Mouse (Mus musculus): ENCODE results near the gene Pdhb. TPM values are rescaled to one million over a fixed set of nuclear protein-coding genes. Genes with fewer than 3 reads are reported as not detected.
"Not testable (repeated sequence)": the region's sequence is repeated elsewhere in the genome, so short reads cannot be mapped to it uniquely, and the experiment has no call there.

Gene Pdhb
- total RNA-seq, 2 experiments from 2014 or later, result 310 to 359 TPM

DNA sequence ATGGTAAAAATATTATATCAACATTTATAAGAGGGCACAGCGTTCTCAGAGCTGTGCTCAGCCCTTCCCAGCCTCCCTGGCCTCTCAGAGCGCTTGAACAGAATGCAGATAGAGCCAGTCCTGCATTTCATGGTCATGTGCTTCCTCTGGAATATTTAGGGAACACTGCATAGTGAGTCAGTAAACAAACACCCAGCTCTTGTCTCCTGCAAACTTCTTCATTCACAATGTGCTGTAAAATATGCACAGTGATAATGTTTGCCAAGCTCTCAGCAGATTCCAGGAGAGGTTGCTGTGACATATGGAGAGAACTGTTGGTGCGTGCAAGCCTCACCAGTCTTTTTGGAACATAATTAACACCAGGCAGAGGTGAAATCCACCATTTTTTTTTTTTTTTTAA lies 37.7 kb downstream of the Pdhb start:
- DNase-seq, result no peak

DNA sequence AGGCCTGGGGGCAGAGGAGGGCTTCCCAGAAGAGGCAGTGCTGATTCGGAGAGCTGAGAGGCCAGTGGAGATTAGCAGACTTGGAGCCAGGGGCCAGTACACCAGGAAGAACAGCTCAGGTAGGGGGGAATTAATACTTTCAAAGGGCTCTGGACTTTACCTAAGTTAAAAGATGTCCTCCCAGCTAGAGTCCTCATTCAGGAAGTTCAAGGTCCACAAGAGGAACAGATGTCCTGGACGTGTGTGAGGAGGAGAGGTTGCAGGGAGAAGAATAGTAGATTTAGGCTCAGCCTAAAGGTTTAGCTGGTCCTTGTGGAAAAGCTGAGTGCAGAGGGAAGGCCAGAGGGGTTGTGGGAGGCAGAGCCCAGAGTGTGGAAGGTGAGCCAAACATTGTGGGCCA lies 38.6 kb downstream of the Pdhb start:
- DNase-seq, result no peak

DNA sequence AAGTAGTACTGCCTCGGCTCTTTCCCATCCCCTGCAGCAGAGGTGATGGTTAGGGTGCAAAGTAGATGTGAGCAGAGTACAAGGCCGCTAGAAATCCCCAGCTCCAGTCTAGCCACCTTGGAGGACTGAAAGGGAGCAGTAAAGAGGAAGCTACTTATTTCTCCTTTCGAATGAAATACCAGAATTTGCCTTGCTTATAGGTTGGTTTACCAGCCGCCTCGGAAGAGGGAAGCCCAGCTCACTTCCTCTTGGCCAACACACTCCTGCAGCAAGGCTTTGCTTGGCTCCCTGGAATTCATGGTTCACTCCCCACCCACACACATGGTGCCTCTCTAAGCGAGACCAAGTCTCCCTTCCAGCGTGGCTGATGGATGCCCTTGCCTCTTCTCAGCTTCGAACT lies 40.0 kb downstream of the Pdhb start:
- no peak for DNase-seq

DNA sequence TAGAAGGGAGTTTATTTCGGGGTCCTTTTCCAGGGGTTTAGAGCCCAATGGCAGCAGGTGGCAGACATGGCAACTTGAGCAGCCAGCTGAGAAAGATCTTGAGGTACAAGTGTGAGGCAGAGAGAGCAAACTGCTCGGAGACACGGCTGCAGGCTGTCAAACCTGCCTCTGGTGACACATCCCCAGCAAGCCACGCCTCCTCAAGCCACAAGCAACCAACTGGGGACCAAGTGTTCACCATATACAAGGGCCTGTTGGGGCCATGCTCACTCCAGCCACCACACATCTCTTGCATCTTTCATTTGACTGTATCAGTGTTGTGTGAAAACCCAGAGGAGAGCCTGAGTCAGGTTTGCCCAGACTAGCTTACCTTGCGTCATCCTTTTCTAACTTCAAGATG lies 44.9 kb downstream of the Pdhb start:
- DNase-seq, result no peak

DNA sequence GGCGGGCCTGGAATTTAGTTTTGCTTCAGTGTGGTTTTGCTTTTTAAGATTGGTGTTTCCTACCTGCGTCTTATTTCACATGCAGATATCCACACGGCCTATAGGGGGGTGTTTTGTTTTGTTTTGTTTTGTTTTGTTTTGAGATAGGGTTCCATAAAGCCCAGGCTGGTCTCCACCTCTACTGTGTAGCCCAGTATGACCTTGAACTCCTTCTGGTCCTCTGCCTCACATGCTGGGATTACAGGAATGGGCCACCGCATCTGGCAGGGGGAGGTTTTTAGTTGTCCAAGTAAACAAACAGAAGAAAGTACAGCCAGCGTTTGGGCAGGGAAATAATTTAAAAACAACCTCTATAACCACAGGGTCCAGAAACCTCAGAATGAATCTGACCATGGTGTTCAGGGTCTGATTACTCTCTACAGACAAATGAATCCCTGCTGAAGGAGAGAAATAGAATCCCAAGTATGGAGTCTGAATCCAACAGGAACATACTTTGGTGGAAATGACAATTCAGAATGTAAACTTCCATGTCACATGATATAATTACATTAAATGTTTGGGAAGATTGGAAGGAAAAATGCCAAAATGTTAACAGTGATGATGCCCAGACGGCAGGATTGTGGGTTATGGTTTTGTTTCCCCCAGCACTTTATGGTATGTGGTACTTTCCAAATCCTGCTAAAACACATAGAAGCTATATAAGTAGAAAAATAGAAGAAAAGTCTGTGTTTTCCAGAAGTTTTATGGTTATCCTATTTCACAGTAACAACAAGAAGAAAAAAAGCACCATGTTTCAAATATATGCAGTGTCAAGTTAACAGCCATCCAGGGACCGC lies 48.6 kb downstream of the Pdhb start:
- DNase-seq, result no peak

DNA sequence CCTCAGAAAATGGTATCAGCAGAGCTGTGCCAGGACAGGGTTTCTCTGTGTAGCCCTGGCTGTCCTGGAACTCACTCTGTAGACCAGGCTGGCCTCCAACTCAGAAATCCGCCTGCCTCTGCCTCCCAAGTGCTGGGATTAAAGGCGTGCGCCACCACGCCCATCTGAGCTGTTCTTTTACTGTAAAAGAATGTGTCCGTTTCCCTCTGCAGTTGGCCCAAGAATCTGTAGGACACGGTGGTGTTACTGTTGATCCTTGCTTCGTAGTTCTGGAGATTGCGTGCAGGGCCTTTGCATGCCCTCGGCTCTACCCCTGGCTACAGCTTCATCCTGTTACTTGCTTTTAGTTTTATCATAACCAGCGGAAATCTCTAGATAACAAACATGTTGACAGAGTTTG lies 49.2 kb downstream of the Pdhb start:
- DNase-seq, result not testable (repeated sequence)

DNA sequence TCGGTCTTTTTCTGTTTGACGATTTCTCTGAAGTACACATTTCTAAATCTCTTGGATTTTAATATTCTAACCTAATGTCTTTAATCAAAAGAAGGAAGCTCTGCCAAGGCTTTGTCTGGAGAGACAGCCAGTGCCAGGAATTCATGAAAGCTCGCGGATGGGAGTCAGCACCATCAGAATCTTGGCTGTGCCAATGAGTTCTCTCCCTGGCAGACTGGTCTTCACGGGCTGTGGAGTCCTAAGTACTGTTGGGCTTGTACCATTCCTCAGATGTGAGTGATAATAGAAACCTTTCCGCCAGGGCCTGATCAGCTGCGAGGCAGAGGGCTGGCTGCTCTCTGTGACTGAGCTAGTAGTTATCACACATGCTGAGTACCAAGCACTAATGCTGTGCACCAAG lies 49.7 kb downstream of the Pdhb start:
- DNase-seq, result no peak

DNA sequence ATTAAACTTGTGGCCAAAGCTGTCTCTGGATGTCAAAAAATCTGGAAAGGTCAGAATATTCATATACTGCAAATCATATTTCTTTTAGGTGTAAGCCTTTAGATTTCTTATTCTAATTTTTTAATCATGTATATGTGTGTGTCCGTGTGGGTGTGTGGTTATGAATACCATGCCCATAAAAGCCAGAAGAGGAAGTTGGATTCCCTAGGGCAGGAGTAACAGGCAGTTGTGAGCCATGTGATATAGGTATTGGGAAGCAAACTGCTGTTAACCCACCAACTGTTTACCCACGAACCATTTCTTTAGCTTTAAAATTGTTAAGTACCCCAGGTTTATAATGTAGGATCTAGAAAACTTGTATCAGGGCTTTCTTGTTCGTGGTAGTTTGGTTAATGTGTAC lies 52.9 kb downstream of the Pdhb start:
- no peak for DNase-seq

DNA sequence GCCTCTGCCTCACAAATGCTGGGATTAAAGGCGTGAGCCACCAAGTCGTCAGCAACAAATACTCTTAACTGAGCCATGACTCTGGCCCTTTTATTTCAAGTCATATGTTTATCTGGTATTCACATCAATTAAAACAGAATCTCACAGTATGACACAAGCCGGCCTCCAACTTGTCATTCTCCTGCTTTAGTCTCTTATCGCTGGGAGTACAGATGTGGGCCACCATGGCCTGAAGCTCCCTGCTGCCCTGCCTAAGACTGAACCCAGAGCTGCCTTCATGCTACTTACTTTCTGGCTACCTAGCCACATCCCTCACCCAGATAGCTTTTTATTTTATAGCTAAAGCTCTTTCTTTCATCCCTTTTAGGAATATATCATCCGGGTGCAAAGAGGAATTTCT lies 53.4 kb downstream of the Pdhb start:
- no peak for DNase-seq

- no peak for DNase-seq
These were observed 55.5 kb downstream of the Pdhb start for GRCm38 (mm10) chr14:8117371-8117770.

Other genes starting within 250 kb of the Pdhb start
- not detected for gene Gm45521, start 215.7 kb downstream of the Pdhb start, total RNA-seq (2021)
- gene Dnase1l3, start 178.5 kb downstream of the Pdhb start, total RNA-seq (2021), result under 1 TPM; 0.05 to 0.11 TPM
- 1 to 10 TPM; 2.8 TPM for gene Abhd6, start 170.1 kb downstream of the Pdhb start, total RNA-seq (2021)
- 10 to 100 TPM; 21.4 to 22.7 TPM for gene Rpp14, start 92.7 kb downstream of the Pdhb start, total RNA-seq (2021)
- 10 to 100 TPM; 12.4 to 15.2 TPM for gene Pxk, start 74.8 kb downstream of the Pdhb start, total RNA-seq (2021)
- 1 to 10 TPM; 8.8 to 9.3 TPM for gene Kctd6, start 41.1 kb upstream of the Pdhb start, total RNA-seq (2021)
- gene Acox2, start 86.3 kb upstream of the Pdhb start, total RNA-seq (2021), result under 1 TPM in 1 of 2 experiments, not detected in 1; 0.70 TPM
- 1 to 10 TPM; 1.7 to 4.4 TPM for gene Fam107a, start 145.0 kb upstream of the Pdhb start, total RNA-seq (2021)
- gene Oit1, start 205.7 kb upstream of the Pdhb start, total RNA-seq (2021), result not detected

Measured in gastrocnemius, postnatal 10 days (tissue).